Mouse (Mus musculus): Measurements from ENCODE around the gene Ccdc142. TPM values are rescaled to one million over a fixed set of nuclear protein-coding genes. Genes with fewer than 3 reads are reported as not detected.

Ccdc142 gene
- polyA plus RNA-seq, 1 experiment from 2014 or later = 1.7 TPM

- Histone ChIP-seq H3K27ac (ENCODE audit: low read length) (no peak overlapping the region), H3K36me3 (ENCODE audit: control insufficient read depth, insufficient read depth, low read length) (no peaks in the 10 kb centered on the region), H3K27me3 (replicated peaks; ENCODE audit: control insufficient read depth, insufficient read depth, low read length) (no peaks in the 10 kb centered on the region), H3K4me2 (ENCODE audit: low read depth, low read length) (no peak overlapping the region), H3K9me3 (ENCODE audit: control insufficient read depth, low read length) (no peaks in the 10 kb centered on the region), H3K9ac (ENCODE audit: low read depth, low read length) (no peak overlapping the region), H3K4me3 (ENCODE audit: low read length) (no peak overlapping the region), H3K4me1 (ENCODE audit: control insufficient read depth, insufficient read depth, low read length) (peaks cover 16% of the 10 kb centered on the region)
- 54% methylated on average over 2 of the region's 2 CpGs for WGBS
- ATAC-seq = no peak
These were observed 3.0 kb upstream of the Ccdc142 start for GRCm38 (mm10) chr6:83098411-83098810.

- Histone ChIP-seq H3K9ac (ENCODE audit: low read depth, low read length) (peak overlapping the region; percentile 88), H3K4me2 (ENCODE audit: low read depth, low read length) (peak overlapping the region; percentile 97), H3K4me3 (ENCODE audit: low read length) (peak overlapping the region; percentile 80), H3K9me3 (ENCODE audit: control insufficient read depth, low read length) (no peaks in the 10 kb centered on the region), H3K4me1 (ENCODE audit: control insufficient read depth, insufficient read depth, low read length) (peaks cover 18% of the 10 kb centered on the region), H3K36me3 (ENCODE audit: control insufficient read depth, insufficient read depth, low read length) (no peaks in the 10 kb centered on the region), H3K27ac (ENCODE audit: low read length) (peak overlapping the region; percentile 90), H3K27me3 (replicated peaks; ENCODE audit: control insufficient read depth, insufficient read depth, low read length) (no peaks in the 10 kb centered on the region)
- ATAC-seq = peak; percentile 86
- 0% methylated on average over 73 of the region's 74 CpGs for WGBS
These were observed 521 bp downstream of the Ccdc142 start for GRCm38 (mm10) chr6:83101688-83102556.

GRCm38 (mm10) chr6:83103130-83103650, 1.8 kb downstream of the Ccdc142 start:
- Histone ChIP-seq H3K4me2 (ENCODE audit: low read depth, low read length) (peak overlapping the region; percentile 97), H3K36me3 (ENCODE audit: control insufficient read depth, insufficient read depth, low read length) (no peaks in the 10 kb centered on the region), H3K9me3 (ENCODE audit: control insufficient read depth, low read length) (no peaks in the 10 kb centered on the region), H3K9ac (ENCODE audit: low read depth, low read length) (peak overlapping the region; percentile 88), H3K4me3 (ENCODE audit: low read length) (peak overlapping the region; percentile 80; the same call in 1 of the 2 replicates), H3K27ac (ENCODE audit: low read length) (0 out of 2 replicates have a peak overlapping the region, but pooled peaks have one; percentile 28), H3K4me1 (ENCODE audit: control insufficient read depth, insufficient read depth, low read length) (peaks cover 25% of the 10 kb centered on the region), H3K27me3 (replicated peaks; ENCODE audit: control insufficient read depth, insufficient read depth, low read length) (no peaks in the 10 kb centered on the region)
- WGBS = 53% methylated on average over 11 of the region's 11 CpGs
- ATAC-seq = 0 out of 2 replicates have a peak, but pooled peaks have one; percentile 24

DNA sequence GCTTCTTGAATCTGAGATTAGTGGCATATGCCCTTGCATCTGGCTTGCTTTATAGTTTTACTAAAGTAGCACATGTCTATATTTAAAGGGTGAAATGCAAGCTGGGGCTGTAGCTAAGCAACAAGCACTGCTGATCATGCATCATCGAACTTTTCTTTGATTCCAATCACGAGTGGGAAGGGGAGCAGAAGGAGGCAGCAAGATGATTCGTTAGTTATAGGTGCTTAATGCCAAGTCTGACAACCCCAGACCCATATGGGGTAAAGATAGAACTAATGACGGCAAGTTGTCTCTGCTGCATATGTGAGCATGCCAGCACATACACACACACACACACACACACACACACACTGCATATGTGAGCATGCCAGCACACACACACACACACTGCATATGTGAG, 2.8 kb downstream of the Ccdc142 start:
- WGBS = 74% methylated on average over 4 of the region's 4 CpGs
- Histone ChIP-seq H3K4me2 (ENCODE audit: low read depth, low read length) (no peak overlapping the region), H3K4me3 (ENCODE audit: low read length) (no peak overlapping the region), H3K36me3 (ENCODE audit: control insufficient read depth, insufficient read depth, low read length) (no peaks in the 10 kb centered on the region), H3K4me1 (ENCODE audit: control insufficient read depth, insufficient read depth, low read length) (peaks cover 27% of the 10 kb centered on the region), H3K9ac (ENCODE audit: low read depth, low read length) (no peak overlapping the region), H3K27me3 (replicated peaks; ENCODE audit: control insufficient read depth, insufficient read depth, low read length) (no peaks in the 10 kb centered on the region), H3K27ac (ENCODE audit: low read length) (no peak overlapping the region), H3K9me3 (ENCODE audit: control insufficient read depth, low read length) (no peaks in the 10 kb centered on the region)
- no peak for ATAC-seq

DNA sequence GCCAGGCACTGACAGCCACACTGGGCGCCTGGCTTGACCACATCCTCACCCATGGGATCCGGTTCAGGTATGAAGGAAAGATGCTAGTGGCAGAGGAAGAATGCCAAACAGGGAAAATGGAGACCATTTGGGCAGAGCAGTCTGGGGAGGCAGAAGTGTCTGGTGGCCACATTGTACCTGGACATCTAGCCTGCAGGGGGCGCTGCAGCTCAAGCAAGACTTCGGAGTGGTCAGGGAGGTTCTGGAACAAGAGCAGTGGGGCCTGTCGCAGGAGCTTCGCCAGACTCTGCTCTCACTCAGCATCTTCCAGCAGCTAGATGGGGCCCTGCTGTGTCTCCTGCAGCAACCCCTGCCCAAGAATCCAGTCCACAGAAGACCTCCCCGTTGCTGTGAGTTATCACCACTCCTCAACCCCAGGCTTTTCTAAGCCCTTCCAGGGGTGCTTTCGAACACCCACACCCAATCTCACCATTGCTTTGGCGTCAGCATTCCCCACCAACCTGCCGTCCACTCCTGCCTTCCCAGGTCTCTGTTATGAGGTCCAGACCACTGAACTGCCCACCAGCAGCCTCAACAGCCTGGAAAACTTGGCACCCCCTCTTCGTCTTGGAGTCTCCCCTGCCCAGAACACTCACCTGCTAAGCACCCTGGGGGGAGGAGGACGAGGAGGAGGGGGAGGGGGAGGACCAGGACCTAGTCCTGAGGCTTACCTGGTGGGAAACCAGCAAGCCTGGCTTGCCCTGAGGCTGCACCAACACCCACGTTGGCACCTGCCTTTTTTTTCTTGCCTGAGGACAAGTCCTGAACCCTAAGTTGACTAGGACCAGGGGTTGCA, 6.4 kb downstream of the Ccdc142 start:
- WGBS = 38% methylated on average over 13 of the region's 13 CpGs
- peak overlapping the region; percentile 95 for H3K4me3 ChIP-seq (ENCODE audit: low read length)
- H3K27me3 ChIP-seq (replicated peaks; ENCODE audit: control insufficient read depth, insufficient read depth, low read length) = no peaks in the 10 kb centered on the region
- H3K36me3 ChIP-seq (ENCODE audit: control insufficient read depth, insufficient read depth, low read length) = no peaks in the 10 kb centered on the region
- H3K4me1 ChIP-seq (ENCODE audit: control insufficient read depth, insufficient read depth, low read length) = peaks cover 25% of the 10 kb centered on the region
- H3K9me3 ChIP-seq (ENCODE audit: control insufficient read depth, low read length) = no peaks in the 10 kb centered on the region
- H3K9ac ChIP-seq (ENCODE audit: low read depth, low read length) = 0 out of 2 replicates have a peak overlapping the region, but pooled peaks have one; percentile 97
- H3K4me2 ChIP-seq (ENCODE audit: low read depth, low read length) = peak overlapping the region; percentile 78
- peak; percentile 7; the same call in 1 of the 2 replicates for ATAC-seq
- H3K27ac ChIP-seq (ENCODE audit: low read length) = no peak overlapping the region

DNA sequence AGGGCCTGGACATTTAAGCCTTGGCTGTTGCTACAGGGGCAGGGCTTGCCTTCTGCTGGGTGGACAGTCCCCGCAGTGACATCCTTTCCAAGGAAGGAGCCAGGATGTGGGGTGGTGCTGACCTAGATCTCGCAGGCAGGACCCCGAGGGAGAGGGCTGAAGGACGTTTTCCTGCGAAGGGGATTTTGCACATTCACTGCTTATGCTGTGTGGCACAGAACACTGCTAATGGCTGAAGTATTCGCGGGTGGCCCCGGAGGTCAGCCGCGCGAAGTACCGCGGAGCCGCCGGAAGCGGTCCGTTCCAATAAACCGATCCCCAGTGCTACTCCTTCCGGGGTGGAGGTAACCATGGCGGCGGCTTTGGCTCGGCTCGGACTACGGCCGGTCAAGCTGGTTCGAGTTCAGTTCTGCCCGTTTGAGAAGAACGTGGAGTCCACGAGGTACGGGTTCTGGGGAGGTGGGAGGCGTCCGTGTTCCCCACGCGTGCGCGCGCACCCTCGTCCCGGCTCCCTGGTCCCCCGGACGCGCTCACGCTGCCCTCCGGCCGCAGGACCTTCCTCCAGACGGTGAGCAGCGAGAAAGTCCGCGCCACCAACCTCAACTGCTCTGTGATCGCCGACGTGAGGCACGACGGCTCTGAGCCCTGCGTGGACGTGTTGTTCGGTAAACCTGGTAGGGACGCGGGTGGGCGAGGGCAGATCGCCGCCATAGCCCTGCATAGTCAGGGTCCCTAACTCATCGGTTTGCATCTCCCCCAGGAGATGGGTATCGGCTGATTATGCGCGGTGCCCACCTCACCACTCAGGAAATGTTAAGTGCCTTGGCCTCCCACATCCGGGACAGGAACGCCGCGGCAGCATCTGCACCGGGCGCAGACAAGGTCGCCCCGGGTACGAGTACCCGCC, 7.6 kb downstream of the Ccdc142 start, which contains the start of gene Mrpl53:
Gene Mrpl53, plus strand, starts transcription at position 279 of the 907 bp plus-strand sequence.
- H3K4me1 ChIP-seq (ENCODE audit: control insufficient read depth, insufficient read depth, low read length) = peaks cover 16% of the 10 kb centered on the region
- H3K9me3 ChIP-seq (ENCODE audit: control insufficient read depth, low read length) = no peaks in the 10 kb centered on the region
- WGBS = under 1% methylated on average over 76 of the region's 76 CpGs
- H3K36me3 ChIP-seq (ENCODE audit: control insufficient read depth, insufficient read depth, low read length) = no peaks in the 10 kb centered on the region
- H3K27ac ChIP-seq (ENCODE audit: low read length) = peak within 1 kb of the TSS; percentile 85
- peak within 1 kb of the TSS; percentile 95 for H3K4me3 ChIP-seq (ENCODE audit: low read length)
- ATAC-seq = peak; percentile 90
- no peaks in the 10 kb centered on the region for H3K27me3 ChIP-seq (replicated peaks; ENCODE audit: control insufficient read depth, insufficient read depth, low read length)
- H3K4me2 ChIP-seq (ENCODE audit: low read depth, low read length) = peak within 1 kb of the TSS; percentile 78
- peak within 1 kb of the TSS; percentile 97 for H3K9ac ChIP-seq (ENCODE audit: low read depth, low read length)

DNA sequence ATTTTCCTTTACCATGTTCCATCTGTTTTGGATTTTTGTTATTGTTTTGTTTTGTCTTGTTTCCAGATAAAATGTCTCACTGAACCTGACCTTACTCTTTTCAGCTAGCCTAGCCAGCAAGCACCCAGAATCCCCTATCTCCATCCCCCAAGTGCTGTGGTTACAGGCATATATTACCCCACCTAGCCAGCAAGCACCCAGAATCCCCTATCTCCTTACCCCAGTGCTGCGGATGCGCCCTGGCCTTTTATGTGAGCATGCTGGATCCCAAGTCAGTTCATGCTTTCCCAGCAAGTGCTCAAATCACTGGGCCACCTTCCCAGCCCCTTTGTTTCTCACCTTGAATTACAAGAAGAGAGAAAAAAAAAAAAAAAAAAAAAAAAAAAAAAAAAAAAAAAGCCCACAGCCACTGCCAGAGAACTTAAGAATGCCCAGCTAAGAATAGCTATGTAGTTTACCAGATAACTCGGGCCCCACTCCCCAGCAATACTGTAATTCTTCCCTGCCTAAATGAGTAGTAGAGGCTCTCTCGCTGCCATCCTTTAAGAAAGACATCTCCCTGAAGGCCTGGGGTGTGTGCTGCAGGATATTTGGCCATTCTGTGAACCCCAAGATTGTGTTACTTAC, 10.2 kb downstream of the Ccdc142 start:
- Histone ChIP-seq H3K4me2 (ENCODE audit: low read depth, low read length) (no peak overlapping the region), H3K4me1 (ENCODE audit: control insufficient read depth, insufficient read depth, low read length) (peaks cover 29% of the 10 kb centered on the region), H3K9me3 (ENCODE audit: control insufficient read depth, low read length) (no peaks in the 10 kb centered on the region), H3K27me3 (replicated peaks; ENCODE audit: control insufficient read depth, insufficient read depth, low read length) (no peaks in the 10 kb centered on the region), H3K36me3 (ENCODE audit: control insufficient read depth, insufficient read depth, low read length) (no peaks in the 10 kb centered on the region), H3K27ac (ENCODE audit: low read length) (no peak overlapping the region), H3K4me3 (ENCODE audit: low read length) (no peak overlapping the region), H3K9ac (ENCODE audit: low read depth, low read length) (no peak overlapping the region)
- WGBS = 93% methylated on average over 4 of the region's 4 CpGs
- ATAC-seq = no peak

GRCm38 (mm10) chr6:83115011-83115671, 13.7 kb downstream of the Ccdc142 start, which contains the start of gene Mogs:
Mogs (plus strand) TSS chr6:83115496.
- no peaks in the 10 kb centered on the region for H3K27me3 ChIP-seq (replicated peaks; ENCODE audit: control insufficient read depth, insufficient read depth, low read length)
- H3K9me3 ChIP-seq (ENCODE audit: control insufficient read depth, low read length) = no peaks in the 10 kb centered on the region
- H3K4me1 ChIP-seq (ENCODE audit: control insufficient read depth, insufficient read depth, low read length) = peaks cover 21% of the 10 kb centered on the region
- no peaks in the 10 kb centered on the region; the same call in 1 of the 2 replicates for H3K36me3 ChIP-seq (ENCODE audit: control insufficient read depth, insufficient read depth, low read length)
- peak within 1 kb of the TSS; percentile 88 for H3K4me2 ChIP-seq (ENCODE audit: low read depth, low read length)
- peak; percentile 92 for ATAC-seq
- WGBS = 1% methylated on average over 44 of the region's 58 CpGs
- peak within 1 kb of the TSS; percentile 85 for H3K4me3 ChIP-seq (ENCODE audit: low read length)
- H3K9ac ChIP-seq (ENCODE audit: low read depth, low read length) = peak within 1 kb of the TSS; percentile 92
- H3K27ac ChIP-seq (ENCODE audit: low read length) = peak within 1 kb of the TSS; percentile 87
